ENCODE assay signal across 13 mouse cellular contexts in genomic region chr1:191829124-191829523, GRCm38 (mm10). TPM values are rescaled to one million over a fixed set of nuclear protein-coding genes. Genes with fewer than 3 reads are reported as not detected.
DNase-seq lines count a peak whose midpoint lies in the region; ATAC-seq and TF ChIP-seq lines count a peak whose summit lies in the region.
"Had no signal": no experiment of that assay in that cellular context is flagged by ENCODE, and none has a peak within 500 bp of the region (broad histone marks: within the 10 kb centered on the region; RNA-seq: fewer than 3 reads in every experiment).

No protein-coding gene starts in this region.

- no peak overlapping the region for H3K4me3 ChIP-seq in intestine, postnatal 0 days (ENCODE audit: low read depth, low read length)
- no peak overlapping the region for H3K4me3 ChIP-seq in intestine, embryonic 15.5 days (replicated peaks)
- no peak overlapping the region for H3K4me3 ChIP-seq in testis, adult 2 months (ENCODE audit: control insufficient read depth, low read depth, low read length)
- H3K4me3 ChIP-seq: limb, embryonic 13.5 days; midbrain, embryonic 12.5 days had no signal

- DNase-seq in testis, postnatal 10 days (ENCODE audit: low spot score), result no peak
- peak; percentile 51 for DNase-seq in kidney, adult 9 months
- DNase-seq in cerebellum, postnatal 4 days (ENCODE audit: low spot score in 2 of 2), result no peak
- no peak for DNase-seq in right cerebral cortex, postnatal 4 days
- DNase-seq: adrenal gland, adult 8-10 months; cerebellum, adult 8-10 months; heart, postnatal 10 days had no signal

- no peak for TF ChIP-seq POLR2A in testis, adult 2 months (IDR thresholded peaks at IDR 0.05; ENCODE audit: control insufficient read depth, low read depth, low read length)

- H3K4me1 ChIP-seq in intestine, postnatal 0 days (replicated peaks; ENCODE audit: control insufficient read depth, insufficient read depth, low read length), result no peaks in the 10 kb centered on the region
- no peaks in the 10 kb centered on the region for H3K4me1 ChIP-seq in intestine, embryonic 15.5 days (replicated peaks)
- no peaks in the 10 kb centered on the region; the same call in 1 of the 2 replicates for H3K4me1 ChIP-seq in testis, adult 2 months (ENCODE audit: control insufficient read depth, insufficient read depth, low read length)
- H3K4me1 ChIP-seq: limb, embryonic 13.5 days; midbrain, embryonic 12.5 days had no signal

- WGBS in intestine, postnatal 0 days, result 70% methylated on average over 3 of the region's 3 CpGs
- WGBS in intestine, embryonic 15.5 days, result 82% methylated on average over 3 of the region's 3 CpGs

- ATAC-seq in intestine, postnatal 0 days, result peak; percentile 65
- ATAC-seq in intestine, embryonic 15.5 days, result no peak
- no peak for ATAC-seq in CD4-positive, CD25-positive, alpha-beta regulatory T cell, adult 4 months

- no peak overlapping the region for H3K9ac ChIP-seq in intestine, postnatal 0 days (ENCODE audit: low read depth, low read length)
- H3K9ac ChIP-seq in intestine, embryonic 15.5 days, result no peak overlapping the region
- H3K9ac ChIP-seq: limb, embryonic 13.5 days; midbrain, embryonic 12.5 days had no signal

- peaks cover 57% of the 10 kb centered on the region for H3K36me3 ChIP-seq in intestine, postnatal 0 days (ENCODE audit: control insufficient read depth, insufficient read depth)
- H3K36me3 ChIP-seq in intestine, embryonic 15.5 days, result peaks cover 33% of the 10 kb centered on the region
- peaks cover 12% of the 10 kb centered on the region for H3K36me3 ChIP-seq in testis, adult 2 months (ENCODE audit: control insufficient read depth, insufficient read depth, low read length)

- H3K27ac ChIP-seq in intestine, postnatal 0 days (ENCODE audit: low read depth, low read length), result peak overlapping the region; percentile 21; the same call in 1 of the 2 replicates
- H3K27ac ChIP-seq in intestine, embryonic 15.5 days, result no peak overlapping the region
- H3K27ac ChIP-seq in testis, adult 2 months (ENCODE audit: control insufficient read depth, insufficient read depth, low read depth, low read length), result no peak overlapping the region
- H3K27ac ChIP-seq: limb, embryonic 13.5 days; midbrain, embryonic 12.5 days had no signal

- no peaks in the 10 kb centered on the region for H3K27me3 ChIP-seq in intestine, postnatal 0 days (replicated peaks; ENCODE audit: control insufficient read depth, insufficient read depth, low read length)
- no peaks in the 10 kb centered on the region for H3K27me3 ChIP-seq in intestine, embryonic 15.5 days (replicated peaks)
- H3K27me3 ChIP-seq in testis, adult 2 months (ENCODE audit: control insufficient read depth, insufficient read depth, low read length), result no peaks in the 10 kb centered on the region
- H3K27me3 ChIP-seq: limb, embryonic 13.5 days; midbrain, embryonic 12.5 days had no signal

- no peaks in the 10 kb centered on the region for H3K9me3 ChIP-seq in intestine, postnatal 0 days (ENCODE audit: control insufficient read depth)
- H3K9me3 ChIP-seq in intestine, embryonic 15.5 days, result no peaks in the 10 kb centered on the region
- H3K9me3 ChIP-seq: limb, embryonic 13.5 days; midbrain, embryonic 12.5 days had no signal

- no peak overlapping the region for H3K4me2 ChIP-seq in intestine, postnatal 0 days (replicated peaks; ENCODE audit: low read depth)
- H3K4me2 ChIP-seq in intestine, embryonic 15.5 days (replicated peaks), result no peak overlapping the region
- H3K4me2 ChIP-seq: limb, embryonic 13.5 days; midbrain, embryonic 12.5 days had no signal

- TF ChIP-seq CTCF in intestine, postnatal 0 days (IDR thresholded peaks at IDR 0.05; ENCODE audit: low read depth), result peak; percentile 73
- peak; percentile 32; the same call in 1 of the 2 replicates for TF ChIP-seq CTCF in testis, adult 2 months (IDR thresholded peaks at IDR 0.05; ENCODE audit: control insufficient read depth, insufficient read depth, insufficient replicate concordance, low read depth, low read length)

RNA-seq across cellular contexts. Expression of gene Nek2, which starts 7.9 kb away (rescaled TPM):
- polyA plus RNA-seq in intestine, postnatal 0 days (2015; fragmentation: Nextera tagmentation; extraction: Ambion mirVana), result 10.7 and 11.9 TPM in 2 replicates
- 45.6 and 47.6 TPM in 2 replicates for polyA plus RNA-seq in intestine, embryonic 15.5 days (2015; fragmentation: Nextera tagmentation; extraction: Ambion mirVana)
- 58.3 and 63.0 TPM in 2 replicates for polyA plus RNA-seq in testis, adult 2 months (2012; rRNA removed)
- polyA plus RNA-seq in CD4-positive, CD25-positive, alpha-beta regulatory T cell, adult 4 months (2017; shearing (Covaris generic)), result 1 to 10 TPM in 1 of 2 experiments, under 1 TPM in 1; 0.23 to 3.3 TPM
